Mouse (Mus musculus): ENCODE data around the gene Gm20883. TPM values are rescaled to one million over a fixed set of nuclear protein-coding genes. Genes with fewer than 3 reads are reported as not detected.

The Gm20883 gene
- polyA plus RNA-seq (2014; fragmentation: Illumina TruSeq; extraction: RNeasy Lipid Tissue Mini Kit (QIAGEN cat#74804); ENCODE audit: low read depth, low replicate concordance), result not detected

DNA sequence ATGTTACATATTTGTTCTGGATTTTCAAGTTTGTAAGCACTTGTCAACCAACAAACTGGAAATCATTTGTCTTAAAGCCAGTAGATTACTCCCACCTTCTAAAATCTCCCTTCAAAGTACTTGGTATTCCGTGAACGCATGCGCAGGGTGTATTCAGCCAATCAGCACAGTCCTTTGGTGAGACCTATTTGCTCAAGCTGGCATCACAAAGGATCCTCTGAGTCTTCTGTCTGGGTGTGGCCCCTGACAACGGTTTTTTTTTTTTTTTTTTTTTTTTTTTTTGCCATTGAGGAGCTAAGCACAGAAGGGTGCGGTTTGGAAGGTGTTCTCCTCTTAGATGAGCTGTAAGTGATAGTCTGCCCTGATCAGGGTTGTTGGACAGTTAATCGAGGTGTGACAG is at the start of gene Gm20883:
Gene Gm20883, plus strand, starts transcription at position 301 of the 400 bp plus-strand sequence.

Data from adrenal gland, adult 10 weeks (tissue).